Mouse (Mus musculus) lung, embryonic 15.5 days (tissue): ENCODE data around the gene Snai1. TPM values are rescaled to one million over a fixed set of nuclear protein-coding genes. Genes with fewer than 3 reads are reported as not detected.
A peak's percentile ranks its signal among the peaks of the same experiment; 100 is the strongest.

ENCODE experiments used
- ATAC-seq: fragments of 200-750 bp; cut with Nextera tagmentation; 2 replicates; pipeline ENCODE4 v1.8.0; 2017; ENCODE audit warnings: moderate number of reproducible peaks, borderline replicate concordance; ENCODE audit not compliant: low FRiP score, low TSS enrichment; ENCODE audit errors: extremely low read depth
- H3K27ac ChIP-seq: fragments of 300-500 bp; sonication (generic); 2 replicates; pipeline ENCODE4 v1.5.1; 2015; ENCODE audit warnings: moderate library complexity, mild to moderate bottlenecking, inconsistent platforms
- H3K27me3 ChIP-seq: fragments of 300-500 bp; sonication (generic); 2 replicates; pipeline ENCODE4 v1.6.1; 2015; ENCODE audit warnings: inconsistent platforms
- H3K36me3 ChIP-seq: fragments of 300-500 bp; sonication (generic); 2 replicates; pipeline ENCODE4 v1.6.1; 2015; ENCODE audit warnings: inconsistent platforms
- H3K4me1 ChIP-seq: fragments of 300-500 bp; sonication (generic); 2 replicates; pipeline ENCODE4 v1.6.1; 2015; ENCODE audit warnings: inconsistent platforms
- H3K4me2 ChIP-seq: fragments of 300-500 bp; sonication (generic); 2 replicates; pipeline ENCODE4 v1.6.1; 2015; ENCODE audit warnings: inconsistent platforms, mild to moderate bottlenecking, moderate library complexity
- H3K4me3 ChIP-seq: fragments of 300-500 bp; sonication (generic); 2 replicates; pipeline ENCODE4 v1.5.1; 2015; ENCODE audit warnings: mild to moderate bottlenecking, inconsistent platforms
- H3K9ac ChIP-seq: fragments of 300-500 bp; sonication (generic); 2 replicates; pipeline ENCODE4 v1.6.1; 2015; ENCODE audit warnings: inconsistent platforms
- H3K9me3 ChIP-seq: fragments of 300-500 bp; sonication (generic); 2 replicates; pipeline ENCODE4 v1.6.1; 2016; ENCODE audit warnings: inconsistent platforms
- WGBS: fragments of 180-500 bp; shearing (Covaris S2); methylation state at CpG from one replicate; pipeline ENCODE4 v1.1.7; 2015; 5-methylcytosine and 5-hydroxymethylcytosine counted together
- polyA plus RNA-seq: library from polyadenylated mRNA; unstranded; fragments of >200 nt; fragmentation: Nextera tagmentation; extraction: Ambion mirVana; gene quantifications from 2 replicates; pipeline ENCODE4 v1.2.1, GENCODE M21; 2015

The Snai1 gene
- polyA plus RNA-seq, 1 experiment from 2014 or later = 107 TPM

DNA sequence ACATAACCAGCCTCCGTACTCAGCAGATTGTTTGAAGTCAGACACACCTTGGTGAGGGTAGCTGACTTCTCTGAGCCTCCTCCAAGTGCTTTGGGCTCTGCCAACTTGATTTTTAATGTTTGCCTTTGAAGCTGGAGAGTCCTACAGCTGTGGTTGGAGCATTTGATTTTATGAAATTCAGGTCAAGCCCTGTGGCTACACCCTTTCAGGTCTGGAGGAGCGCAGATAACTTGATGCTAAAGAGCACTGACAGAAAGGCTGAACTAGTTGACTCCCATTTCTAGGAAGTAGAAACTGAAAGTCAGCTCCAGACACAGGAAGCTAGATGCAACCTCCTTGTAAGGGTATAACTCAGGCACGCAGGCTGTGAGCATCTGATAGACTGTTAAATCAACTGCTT is 32.9 kb upstream of the Snai1 start:
- no peak overlapping the region; the same call in 1 of the 2 replicates for H3K9ac ChIP-seq
- H3K4me1 ChIP-seq = peaks cover 44% of the 10 kb centered on the region
- peak overlapping the region; percentile 89; the same call in 1 of the 2 replicates for H3K4me3 ChIP-seq
- H3K27ac ChIP-seq = peak overlapping the region; percentile 80
- H3K9me3 ChIP-seq = no peaks in the 10 kb centered on the region
- peak overlapping the region; percentile 87 for H3K4me2 ChIP-seq
- no peaks in the 10 kb centered on the region for H3K27me3 ChIP-seq
- peaks cover 30% of the 10 kb centered on the region for H3K36me3 ChIP-seq
- WGBS = 61% methylated on average over 3 of the region's 3 CpGs
- ATAC-seq = peak; percentile 24; the same call in 1 of the 2 replicates

DNA sequence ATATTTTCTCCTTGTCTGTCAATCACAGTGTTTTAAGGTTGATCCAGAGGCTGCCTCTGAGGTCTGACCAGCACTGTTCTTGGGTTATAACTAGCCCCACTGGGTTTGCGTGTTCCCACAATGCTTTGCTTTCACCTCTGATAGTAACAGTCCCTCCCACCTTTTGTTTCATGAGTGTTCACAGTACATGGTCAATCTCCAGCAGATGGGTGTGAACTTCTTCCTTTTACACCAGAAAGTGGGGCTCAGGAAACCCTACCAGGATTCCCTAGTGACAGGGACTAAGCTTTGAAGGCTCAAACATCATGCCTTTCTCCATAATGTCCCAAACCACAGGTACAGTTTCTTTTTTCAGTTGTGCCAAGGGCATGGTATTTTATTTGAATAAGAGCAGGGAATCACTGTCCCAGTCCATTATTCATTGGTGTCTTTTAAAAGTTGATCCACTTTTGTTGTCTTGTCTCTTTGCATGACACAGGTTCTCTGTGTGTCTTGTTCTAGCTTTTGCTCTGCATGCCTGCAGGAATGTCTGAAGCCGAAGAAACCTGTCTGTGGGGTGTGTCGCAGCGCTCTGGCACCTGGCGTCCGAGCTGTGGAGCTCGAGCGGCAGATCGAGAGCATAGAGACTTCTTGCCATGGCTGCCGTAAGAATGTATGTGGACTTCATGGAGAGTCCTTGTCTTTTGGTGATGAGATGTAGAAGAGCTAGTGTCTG is 31.3 kb upstream of the Snai1 start:
- Histone ChIP-seq H3K36me3 (peaks cover 46% of the 10 kb centered on the region), H3K9ac (no peak overlapping the region), H3K27me3 (no peaks in the 10 kb centered on the region), H3K4me3 (no peak overlapping the region), H3K4me1 (peaks cover 44% of the 10 kb centered on the region), H3K9me3 (no peaks in the 10 kb centered on the region), H3K27ac (no peak overlapping the region), H3K4me2 (no peak overlapping the region)
- no peak for ATAC-seq
- WGBS = 81% methylated on average over 10 of the region's 10 CpGs

DNA sequence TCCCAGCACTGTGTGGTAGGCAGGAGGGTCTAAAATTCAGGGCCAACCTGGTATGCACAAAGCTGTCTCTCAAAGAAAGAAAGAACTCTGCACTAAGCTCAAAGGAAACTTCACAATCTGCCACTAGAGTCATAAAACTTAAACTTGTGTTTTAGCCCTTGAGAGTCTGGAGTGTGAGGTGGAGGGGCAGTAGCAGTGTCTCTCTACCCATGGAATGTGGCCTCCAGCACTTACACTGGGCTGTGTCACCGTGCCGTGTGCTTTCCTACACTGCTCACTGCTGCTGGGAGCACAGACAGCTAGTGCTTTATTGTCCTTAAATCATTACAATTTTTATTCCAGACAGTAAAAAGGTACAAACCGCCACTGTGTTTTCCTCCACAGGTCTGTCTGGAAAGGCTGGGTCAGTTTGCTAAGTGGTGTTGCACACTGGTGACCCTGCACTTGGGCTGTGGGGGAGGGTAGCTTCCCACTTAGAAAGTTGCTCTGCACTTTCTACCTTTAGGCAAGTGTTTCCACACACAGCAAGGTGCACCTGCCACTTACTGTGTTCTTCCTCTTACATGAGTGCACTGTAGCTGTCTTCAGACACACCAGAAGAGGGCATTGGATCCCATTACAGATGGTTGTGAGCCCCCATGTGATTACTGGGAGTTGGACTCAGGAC is 30.1 kb upstream of the Snai1 start:
- no peak for ATAC-seq
- peaks cover 40% of the 10 kb centered on the region for H3K4me1 ChIP-seq
- H3K9me3 ChIP-seq = no peaks in the 10 kb centered on the region
- H3K27ac ChIP-seq = peak overlapping the region; percentile 15; the same call in 1 of the 2 replicates
- no peak overlapping the region for H3K4me3 ChIP-seq
- H3K4me2 ChIP-seq = 0 out of 2 replicates have a peak overlapping the region, but pooled peaks have one; percentile 1
- H3K27me3 ChIP-seq = no peaks in the 10 kb centered on the region
- peaks cover 58% of the 10 kb centered on the region for H3K36me3 ChIP-seq
- H3K9ac ChIP-seq = no peak overlapping the region
- 72% methylated on average over 3 of the region's 3 CpGs for WGBS

DNA sequence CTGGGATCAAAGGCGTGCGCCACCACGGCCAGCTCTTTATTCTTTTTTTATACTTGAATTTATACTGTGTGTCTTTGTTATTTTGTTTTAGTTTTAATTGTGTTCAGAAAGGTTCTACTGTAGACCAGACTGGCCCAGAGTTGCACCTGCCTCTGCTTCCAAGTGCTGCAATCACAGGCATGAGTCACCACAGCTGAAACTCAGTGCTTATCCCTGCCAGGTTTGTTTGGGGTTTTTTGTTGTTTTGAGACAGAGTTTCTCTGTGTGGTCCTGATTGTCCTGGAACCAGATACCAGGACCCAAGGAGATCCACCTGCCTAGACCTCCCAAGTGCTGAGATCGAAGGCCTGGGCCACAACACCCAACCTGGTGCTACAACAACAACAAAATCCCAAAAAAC is 29.4 kb upstream of the Snai1 start:
- 90% methylated on average over 4 of the region's 4 CpGs for WGBS
- H3K4me1 ChIP-seq = peaks cover 39% of the 10 kb centered on the region

DNA sequence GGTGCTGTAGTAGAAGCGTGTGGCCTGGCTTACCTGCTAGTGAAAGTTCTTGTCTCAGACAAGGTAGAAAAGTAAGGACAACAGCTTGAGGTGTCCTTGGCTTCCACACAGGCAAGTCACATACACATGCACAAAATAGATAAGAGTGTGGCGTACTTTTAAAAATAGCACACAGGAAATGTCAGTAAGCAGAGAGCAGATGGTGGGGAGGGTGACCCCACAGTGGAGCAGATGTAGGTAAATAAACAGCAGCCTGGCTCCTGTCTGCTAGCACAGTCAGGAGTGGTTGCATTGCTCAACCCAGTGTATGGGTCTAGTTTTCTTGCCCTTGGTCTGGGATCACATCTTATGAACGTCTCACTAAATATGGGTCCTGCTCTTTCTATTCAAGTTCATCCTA is 27.5 kb upstream of the Snai1 start:
- Histone ChIP-seq H3K4me2 (no peak overlapping the region), H3K4me3 (no peak overlapping the region), H3K27me3 (no peaks in the 10 kb centered on the region), H3K36me3 (peaks cover 84% of the 10 kb centered on the region), H3K27ac (no peak overlapping the region), H3K9ac (no peak overlapping the region), H3K9me3 (no peaks in the 10 kb centered on the region), H3K4me1 (peaks cover 23% of the 10 kb centered on the region)
- no peak for ATAC-seq
- WGBS = 64% methylated on average over 3 of the region's 3 CpGs

More for the DNA sequence above, 29.4 kb upstream of the Snai1 start:
- no peak for ATAC-seq
- Histone ChIP-seq H3K9ac (no peak overlapping the region), H3K27ac (no peak overlapping the region), H3K9me3 (no peaks in the 10 kb centered on the region), H3K27me3 (no peaks in the 10 kb centered on the region), H3K4me3 (no peak overlapping the region), H3K36me3 (peaks cover 65% of the 10 kb centered on the region), H3K4me2 (no peak overlapping the region)

DNA sequence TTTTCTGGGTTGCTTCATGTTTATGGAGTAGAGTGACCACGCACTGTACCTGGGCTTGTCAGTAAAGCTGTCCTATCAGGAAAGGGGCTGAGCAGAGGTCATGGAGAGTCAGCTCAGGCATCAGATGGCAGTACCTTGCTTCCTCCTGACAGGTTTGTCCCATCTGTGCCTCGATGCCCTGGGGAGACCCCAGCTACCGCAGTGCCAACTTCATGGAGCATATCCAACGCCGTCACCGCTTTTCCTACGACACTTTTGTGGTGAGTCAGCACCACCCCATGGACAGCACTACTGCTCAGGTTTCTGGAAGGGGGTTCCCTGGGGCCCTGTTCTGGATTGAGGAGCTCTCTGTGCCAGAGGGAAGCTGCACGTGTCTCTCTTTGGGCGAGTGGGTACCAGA is 25.6 kb upstream of the Snai1 start:
- WGBS = 95% methylated on average over 9 of the region's 9 CpGs
- Histone ChIP-seq H3K27me3 (no peaks in the 10 kb centered on the region), H3K27ac (no peak overlapping the region), H3K9me3 (no peaks in the 10 kb centered on the region), H3K4me2 (no peak overlapping the region), H3K4me3 (no peak overlapping the region), H3K36me3 (peaks cover 98% of the 10 kb centered on the region), H3K9ac (no peak overlapping the region), H3K4me1 (peaks cover 6% of the 10 kb centered on the region; the same call in 1 of the 2 replicates)
- no peak for ATAC-seq

DNA sequence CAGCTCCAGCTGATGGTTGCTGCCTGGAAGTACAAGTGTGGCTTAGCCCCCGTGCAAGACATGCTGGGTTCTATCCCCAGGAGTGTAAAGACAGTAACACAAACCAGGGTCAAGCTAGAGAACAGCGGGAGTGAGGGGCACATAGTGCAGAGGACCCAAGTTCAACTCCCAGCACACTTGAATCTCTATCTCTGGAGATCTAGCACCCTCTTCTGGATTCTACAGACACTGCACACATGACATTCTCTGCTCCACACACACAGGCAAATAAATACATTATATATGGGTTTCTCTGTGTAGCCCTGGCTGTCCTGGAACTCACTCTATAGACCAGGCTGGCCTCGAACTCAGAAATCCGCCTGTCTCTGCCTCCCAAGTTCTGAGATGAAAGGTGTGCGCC is 25.0 kb upstream of the Snai1 start:
- 89% methylated on average over 5 of the region's 5 CpGs for WGBS
- no peak overlapping the region for H3K4me2 ChIP-seq
- no peak overlapping the region for H3K27ac ChIP-seq
- H3K4me1 ChIP-seq = 0 out of 2 replicates have a peak, but pooled peaks cover 2% of the 10 kb centered on the region
- H3K36me3 ChIP-seq = peaks cover 98% of the 10 kb centered on the region
- no peaks in the 10 kb centered on the region for H3K27me3 ChIP-seq
- ATAC-seq = no peak
- H3K9ac ChIP-seq = no peak overlapping the region
- no peaks in the 10 kb centered on the region for H3K9me3 ChIP-seq
- H3K4me3 ChIP-seq = no peak overlapping the region

DNA sequence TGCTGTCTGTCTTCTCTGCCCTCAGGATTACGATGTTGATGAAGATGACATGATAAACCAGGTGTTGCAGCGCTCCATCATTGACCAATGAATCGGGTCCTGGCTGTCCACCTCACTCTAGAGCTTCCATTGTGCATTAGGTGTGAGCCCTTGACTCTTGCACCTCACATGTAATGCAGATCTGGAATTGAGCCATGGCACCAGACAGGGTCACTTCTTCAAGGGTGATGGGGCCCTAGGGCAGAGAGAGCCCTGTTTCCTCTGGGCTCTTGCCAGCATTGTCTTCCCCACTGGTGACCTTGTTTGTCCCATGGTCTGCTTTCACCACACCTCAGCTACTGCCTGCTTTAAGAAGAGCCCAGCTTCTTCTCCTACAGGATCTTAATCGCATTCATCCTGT is 23.4 kb upstream of the Snai1 start:
- peaks cover 87% of the 10 kb centered on the region for H3K36me3 ChIP-seq
- H3K4me3 ChIP-seq = no peak overlapping the region
- no peak overlapping the region for H3K4me2 ChIP-seq
- H3K4me1 ChIP-seq = no peaks in the 10 kb centered on the region
- H3K27me3 ChIP-seq = no peaks in the 10 kb centered on the region
- H3K9me3 ChIP-seq = no peaks in the 10 kb centered on the region
- ATAC-seq = no peak
- no peak overlapping the region for H3K27ac ChIP-seq
- H3K9ac ChIP-seq = no peak overlapping the region
- WGBS = 94% methylated on average over 4 of the region's 4 CpGs

DNA sequence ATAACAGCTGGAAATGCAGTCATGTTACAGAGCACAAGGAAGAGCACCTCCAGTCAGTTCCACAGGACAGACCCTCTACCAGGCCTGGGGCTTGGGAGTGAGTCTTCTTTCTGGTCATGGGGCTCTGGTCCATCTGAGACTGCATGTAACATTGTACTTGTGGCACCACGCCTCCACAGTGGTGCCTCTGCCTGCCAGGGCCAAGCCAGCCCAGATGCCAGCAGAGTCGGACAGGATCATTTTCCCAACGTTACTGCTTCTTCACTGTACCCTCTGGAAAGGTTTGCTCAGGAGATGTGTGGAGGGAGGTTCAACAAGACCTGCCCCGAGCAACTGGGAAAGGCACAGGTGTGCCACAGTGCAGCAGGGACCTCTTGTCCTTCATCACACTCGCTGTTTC is 22.3 kb upstream of the Snai1 start:
- Histone ChIP-seq H3K4me3 (no peak overlapping the region), H3K9ac (no peak overlapping the region), H3K4me2 (no peak overlapping the region), H3K27me3 (no peaks in the 10 kb centered on the region), H3K4me1 (no peaks in the 10 kb centered on the region), H3K27ac (no peak overlapping the region), H3K9me3 (no peaks in the 10 kb centered on the region), H3K36me3 (peaks cover 76% of the 10 kb centered on the region)
- no peak for ATAC-seq
- WGBS = 86% methylated on average over 5 of the region's 5 CpGs

DNA sequence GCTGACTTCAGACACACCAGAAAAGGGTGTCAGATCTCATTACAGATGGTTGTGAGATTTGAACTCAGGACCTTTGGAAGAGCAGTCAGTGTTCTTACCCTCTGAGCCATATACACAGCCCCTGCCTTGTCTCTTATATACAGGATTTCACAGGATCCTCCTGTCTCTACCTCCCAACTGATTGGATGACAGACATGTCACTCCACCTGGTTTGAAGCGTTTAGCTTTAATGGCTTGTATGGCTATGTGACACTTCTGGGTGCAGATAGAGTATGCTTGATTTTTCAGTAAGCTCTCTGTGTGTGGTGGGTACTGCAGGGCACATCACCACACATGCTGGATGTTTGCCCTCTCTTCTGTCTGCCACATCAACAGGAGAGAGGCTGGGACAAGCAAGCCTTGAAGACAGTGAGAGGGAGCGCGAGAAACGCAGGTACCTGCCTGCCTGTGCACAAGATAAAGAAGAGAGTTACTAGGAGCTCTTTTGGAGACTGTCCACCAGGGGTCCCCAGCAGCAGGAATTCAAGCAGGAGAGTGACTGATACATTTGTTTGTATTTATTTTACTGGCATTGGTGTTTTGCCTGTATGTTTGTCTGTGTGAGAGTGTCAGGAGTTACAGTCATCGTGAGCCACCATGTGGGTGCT is 18.3 kb upstream of the Snai1 start:
- ATAC-seq = no peak
- Histone ChIP-seq H3K27ac (no peak overlapping the region), H3K27me3 (no peaks in the 10 kb centered on the region), H3K36me3 (peaks cover 36% of the 10 kb centered on the region), H3K4me1 (no peaks in the 10 kb centered on the region), H3K9ac (no peak overlapping the region), H3K9me3 (no peaks in the 10 kb centered on the region), H3K4me2 (no peak overlapping the region), H3K4me3 (no peak overlapping the region)
- WGBS = 70% methylated on average over 5 of the region's 5 CpGs

DNA sequence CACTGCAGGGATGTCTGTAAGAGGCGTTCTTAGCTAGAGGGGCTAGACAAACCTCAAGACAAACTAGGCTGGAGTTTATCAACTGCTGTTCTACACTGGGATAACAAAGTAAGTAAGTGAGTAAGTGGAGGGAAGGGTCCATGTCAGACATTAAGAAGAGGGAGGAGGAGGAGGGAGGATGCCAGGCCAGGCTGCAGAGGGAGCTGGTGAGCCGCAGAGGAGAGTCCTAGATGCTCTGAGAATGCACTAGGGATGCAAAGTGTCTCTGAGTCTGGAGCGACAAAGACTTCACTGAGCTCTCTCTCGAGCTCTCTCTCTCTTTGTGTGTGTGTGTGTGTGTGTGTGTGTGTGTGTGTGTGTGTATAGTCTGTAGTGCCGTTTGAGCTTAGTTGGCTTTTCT is 9.7 kb upstream of the Snai1 start:
- 10% methylated on average over 5 of the region's 5 CpGs for WGBS
- Histone ChIP-seq H3K36me3 (no peaks in the 10 kb centered on the region), H3K27me3 (no peaks in the 10 kb centered on the region), H3K4me1 (0 out of 2 replicates have a peak, but pooled peaks cover 2% of the 10 kb centered on the region), H3K4me2 (no peak overlapping the region), H3K27ac (no peak overlapping the region), H3K9ac (no peak overlapping the region), H3K9me3 (no peaks in the 10 kb centered on the region), H3K4me3 (no peak overlapping the region)
- no peak for ATAC-seq
